Mouse (Mus musculus): ENCODE results near the gene Epn3. TPM values are rescaled to one million over a fixed set of nuclear protein-coding genes. Genes with fewer than 3 reads are reported as not detected.

Gene Epn3
- total RNA-seq, 4 experiments from 2014 or later = 1.1 to 3.7 (median 2.6) TPM

- DNase-seq (ENCODE audit: low spot score in 2 of 2) = peak; percentile 19 to 46
These were observed 1.4 kb downstream of the Epn3 start for GRCm38 (mm10) chr11:94498093-94498996.

GRCm38 (mm10) chr11:94495415-94495814 is 4.4 kb downstream of the Epn3 start:
- no peak for DNase-seq (ENCODE audit: low spot score in 2 of 2)

- DNase-seq (ENCODE audit: low spot score in 2 of 2) = no peak
These were observed 8.1 kb downstream of the Epn3 start for GRCm38 (mm10) chr11:94491749-94492099.

GRCm38 (mm10) chr11:94491035-94491748 is 8.6 kb downstream of the Epn3 start:
- peak in 1 of 2 experiments; percentile 46 for DNase-seq (ENCODE audit: low spot score in 2 of 2)

GRCm38 (mm10) chr11:94489745-94490144 is 10.0 kb downstream of the Epn3 start:
- no peak for DNase-seq (ENCODE audit: low spot score in 2 of 2)

- no peak for DNase-seq (ENCODE audit: low spot score in 2 of 2)
These were observed 10.8 kb downstream of the Epn3 start for GRCm38 (mm10) chr11:94488767-94489533.

- peak; percentile 57 to 97 for DNase-seq (ENCODE audit: low spot score in 2 of 2)
These were observed 13.8 kb downstream of the Epn3 start, which contains the start of gene Spata20 for GRCm38 (mm10) chr11:94486001-94486400. TSS of gene Spata20 (minus strand) at chr11:94486179.

GRCm38 (mm10) chr11:94485223-94485622 is 14.6 kb downstream of the Epn3 start:
- DNase-seq (ENCODE audit: low spot score in 2 of 2) = no peak

GRCm38 (mm10) chr11:94484636-94485035 is 15.1 kb downstream of the Epn3 start:
- no peak for DNase-seq (ENCODE audit: low spot score in 2 of 2)

GRCm38 (mm10) chr11:94483921-94484320 is 15.9 kb downstream of the Epn3 start:
- no peak for DNase-seq (ENCODE audit: low spot score in 2 of 2)

GRCm38 (mm10) chr11:94483436-94483835 is 16.3 kb downstream of the Epn3 start:
- no peak for DNase-seq (ENCODE audit: low spot score in 2 of 2)

- DNase-seq (ENCODE audit: low spot score in 2 of 2) = no peak
These were observed 17.0 kb downstream of the Epn3 start for GRCm38 (mm10) chr11:94482738-94483137.

- DNase-seq (ENCODE audit: low spot score in 2 of 2) = no peak
These were observed 17.8 kb downstream of the Epn3 start for GRCm38 (mm10) chr11:94481963-94482362.

GRCm38 (mm10) chr11:94480382-94480781 is 19.4 kb downstream of the Epn3 start:
- DNase-seq (ENCODE audit: low spot score in 2 of 2) = no peak

GRCm38 (mm10) chr11:94477651-94478050 is 22.1 kb downstream of the Epn3 start:
- DNase-seq (ENCODE audit: low spot score in 2 of 2) = no peak

- DNase-seq (ENCODE audit: low spot score in 2 of 2) = no peak
These were observed 24.1 kb downstream of the Epn3 start for GRCm38 (mm10) chr11:94475722-94476121.

- no peak for DNase-seq (ENCODE audit: low spot score in 2 of 2)
These were observed 25.2 kb downstream of the Epn3 start for GRCm38 (mm10) chr11:94474544-94474910.

GRCm38 (mm10) chr11:94473707-94474543 is 25.8 kb downstream of the Epn3 start, which contains the start of gene Cacna1g:
TSS of gene Cacna1g (minus strand) at chr11:94474198.
- peak; percentile 67 to 84 for DNase-seq (ENCODE audit: low spot score in 2 of 2)

- DNase-seq (ENCODE audit: low spot score in 2 of 2) = no peak
These were observed 26.7 kb downstream of the Epn3 start for GRCm38 (mm10) chr11:94472916-94473706.

- DNase-seq (ENCODE audit: low spot score in 2 of 2) = no peak
These were observed 27.2 kb downstream of the Epn3 start for GRCm38 (mm10) chr11:94472585-94472915.

Measured in left cerebral cortex, adult 8-10 months (tissue).